In the genomic region with DNA sequence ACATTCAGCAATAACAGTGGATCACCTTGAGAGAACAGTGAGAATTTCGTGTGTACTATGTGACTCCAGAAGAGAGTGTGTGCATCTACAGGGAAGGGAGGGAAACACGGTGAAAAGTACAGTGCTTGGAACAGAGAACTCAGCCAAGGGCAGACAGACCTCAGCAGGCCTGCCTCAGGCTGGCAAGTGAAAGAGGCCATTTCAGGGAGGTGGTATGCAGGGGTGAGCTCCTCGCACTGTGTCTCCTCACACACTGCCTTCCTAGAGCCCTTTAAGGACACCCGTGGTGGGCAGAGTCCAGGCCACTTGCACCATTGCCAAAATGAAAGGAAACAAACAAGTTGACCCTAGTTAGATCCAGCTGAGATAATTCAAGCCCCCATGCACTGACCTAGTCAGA, we compare ENCODE assay signal across 45 mouse cellular contexts. TPM values are rescaled to one million over a fixed set of nuclear protein-coding genes. Genes with fewer than 3 reads are reported as not detected.
"Had no signal": no experiment of that assay in that cellular context is flagged by ENCODE, and none has a peak within 500 bp of the region (broad histone marks: within the 10 kb centered on the region; RNA-seq: fewer than 3 reads in every experiment).

No protein-coding gene starts in this region.

- ATAC-seq: liver, embryonic 12.5 days; liver, postnatal 0 days; lung, postnatal 0 days; midbrain, embryonic 13.5 days; midbrain, embryonic 15.5 days; midbrain, embryonic 16.5 days had no signal

- H3K27me3 ChIP-seq: limb, embryonic 12.5 days; limb, embryonic 13.5 days; limb, embryonic 15.5 days; liver, embryonic 12.5 days; liver, embryonic 13.5 days; liver, embryonic 15.5 days; lung, embryonic 15.5 days; megakaryocyte, embryonic 14.5 days; midbrain, embryonic 12.5 days; midbrain, embryonic 13.5 days; midbrain, embryonic 15.5 days had no signal

- H3K27ac ChIP-seq: limb, embryonic 10.5 days; limb, embryonic 12.5 days; limb, embryonic 13.5 days; limb, embryonic 15.5 days; liver, embryonic 12.5 days; liver, embryonic 13.5 days; liver, embryonic 14.5 days; liver, embryonic 15.5 days; lung, embryonic 15.5 days; macrophage; midbrain, embryonic 10.5 days; midbrain, embryonic 12.5 days; midbrain, embryonic 13.5 days; midbrain, embryonic 15.5 days had no signal

- H3K4me1 ChIP-seq: limb, embryonic 10.5 days; limb, embryonic 12.5 days; limb, embryonic 13.5 days; limb, embryonic 15.5 days; liver, embryonic 12.5 days; liver, embryonic 13.5 days; liver, embryonic 15.5 days; lung, embryonic 15.5 days; megakaryocyte, embryonic 14.5 days; midbrain, embryonic 10.5 days; midbrain, embryonic 12.5 days; midbrain, embryonic 13.5 days; midbrain, embryonic 15.5 days had no signal

- H3K4me2 ChIP-seq: limb, embryonic 12.5 days; limb, embryonic 13.5 days; limb, embryonic 15.5 days; liver, embryonic 11.5 days; liver, embryonic 12.5 days; liver, embryonic 13.5 days; liver, embryonic 15.5 days; lung, embryonic 14.5 days; lung, embryonic 15.5 days; midbrain, embryonic 11.5 days; midbrain, embryonic 12.5 days; midbrain, embryonic 13.5 days; midbrain, embryonic 15.5 days had no signal

- DNase-seq: left cerebral cortex, postnatal 4 days; liver; liver, embryonic 13.5 days; liver, postnatal 0 days; lung, adult 18-20 months; lung, adult 2 months; lung, embryonic 14.5 days; lung, postnatal 10 days; lung, postnatal 14 days; lung, postnatal 36 days; midbrain, embryonic 14.5 days had no signal

- H3K4me3 ChIP-seq: limb, embryonic 10.5 days; limb, embryonic 12.5 days; limb, embryonic 13.5 days; limb, embryonic 15.5 days; liver, embryonic 12.5 days; liver, embryonic 13.5 days; liver, embryonic 15.5 days; lung, embryonic 15.5 days; megakaryocyte, embryonic 14.5 days; midbrain, embryonic 10.5 days; midbrain, embryonic 12.5 days; midbrain, embryonic 13.5 days; midbrain, embryonic 15.5 days; myocyte had no signal

- H3K9me3 ChIP-seq: limb, embryonic 10.5 days; limb, embryonic 15.5 days; liver, embryonic 12.5 days; liver, embryonic 15.5 days; lung, embryonic 15.5 days; megakaryocyte, embryonic 14.5 days; midbrain, embryonic 15.5 days had no signal

- H3K9ac ChIP-seq: limb, embryonic 12.5 days; limb, embryonic 13.5 days; limb, embryonic 15.5 days; liver, embryonic 12.5 days; liver, embryonic 13.5 days; liver, embryonic 14.5 days; liver, embryonic 15.5 days; liver, postnatal 0 days; lung, embryonic 14.5 days; lung, embryonic 15.5 days; midbrain, embryonic 12.5 days; midbrain, embryonic 13.5 days; midbrain, embryonic 15.5 days had no signal

- H3K36me3 ChIP-seq: limb, embryonic 10.5 days; limb, embryonic 12.5 days; limb, embryonic 13.5 days; limb, embryonic 15.5 days; liver, embryonic 12.5 days; liver, embryonic 13.5 days; liver, embryonic 15.5 days; lung, embryonic 15.5 days; midbrain, embryonic 10.5 days; midbrain, embryonic 12.5 days; midbrain, embryonic 13.5 days; midbrain, embryonic 15.5 days had no signal

RNA-seq across cellular contexts. Expression of a gene that starts 40.0 kb away (rescaled TPM):
- total RNA-seq: left cerebral cortex, adult 8-10 months; left cerebral cortex, postnatal 10 days; left cerebral cortex, postnatal 14 days; left cerebral cortex, postnatal 25 days; left cerebral cortex, postnatal 36 days; left cerebral cortex, postnatal 4 days; liver, adult 2 months; megakaryocyte progenitor cell, adult 5-6 weeks; megakaryocyte, adult 5-6 weeks; megakaryocyte-erythroid progenitor cell, adult 5-6 weeks; midbrain, postnatal 0 days; monocyte, adult 5-6 weeks had no signal
- polyA plus RNA-seq: limb, embryonic 10.5 days; limb, embryonic 11.5 days; limb, embryonic 12.5 days; limb, embryonic 13.5 days; limb, embryonic 14.5 days; limb, embryonic 15.5 days; liver, adult 2 months; liver, embryonic 11.5 days; liver, embryonic 12.5 days; liver, embryonic 13.5 days; liver, embryonic 14.5 days; liver, embryonic 15.5 days; liver, embryonic 16.5 days; liver, postnatal 0 days; lung, adult 2 months; lung, embryonic 14.5 days; lung, embryonic 15.5 days; lung, embryonic 16.5 days; lung, postnatal 0 days; macrophage; midbrain, embryonic 10.5 days; midbrain, embryonic 11.5 days; midbrain, embryonic 12.5 days; midbrain, embryonic 13.5 days; midbrain, embryonic 14.5 days; midbrain, embryonic 15.5 days; midbrain, embryonic 16.5 days; midbrain, postnatal 0 days; myocyte had no signal
